Mouse (Mus musculus): Measurements from ENCODE around the gene Fchsd2.

GRCm38 (mm10) chr7:101099981-101100380 lies 7.3 kb downstream of the Fchsd2 start:
- no peak for TF ChIP-seq POLR2A (IDR thresholded peaks at IDR 0.05; ENCODE audit: insufficient read depth, low read depth, low read length)
- TF ChIP-seq CTCF (IDR thresholded peaks at IDR 0.05; ENCODE audit: insufficient read depth, low read depth, low read length): no peak
